Mouse (Mus musculus) lung, postnatal 0 days (tissue): ENCODE results near the gene Cask. TPM values are rescaled to one million over a fixed set of nuclear protein-coding genes. Genes with fewer than 3 reads are reported as not detected.

Source experiments
- ATAC-seq: fragments of 200-750 bp; cut with Nextera tagmentation; 2 replicates; pipeline ENCODE4 v1.8.0; 2017; ENCODE audit warnings: moderate library complexity
- DNase-seq: peaks from one replicate; pipeline ENCODE4 v3.0.0-alpha.2; 2016; ENCODE audit warnings: low spot score
- H3K27ac ChIP-seq: fragments of 300-500 bp; sonication (generic); 2 replicates; pipeline ENCODE4 v1.5.1; 2014; ENCODE audit warnings: antibody characterized with exemption, mild to moderate bottlenecking, low read length, mixed read lengths
- H3K27me3 ChIP-seq: fragments of 300-500 bp; sonication (generic); replicated peaks from 2 replicates; pipeline ENCODE4 v1.6.1; 2014; ENCODE audit warnings: low read length, mixed read lengths; ENCODE audit not compliant: insufficient read depth
- H3K36me3 ChIP-seq: fragments of 300-500 bp; sonication (generic); 2 replicates; pipeline ENCODE4 v1.6.1; 2014; ENCODE audit warnings: low read length, mixed read lengths; ENCODE audit not compliant: insufficient read depth
- H3K4me1 ChIP-seq: fragments of 300-500 bp; sonication (generic); 2 replicates; pipeline ENCODE4 v1.6.1; 2014; ENCODE audit warnings: antibody characterized with exemption, low read depth, low read length, mixed read lengths; ENCODE audit not compliant: insufficient read depth
- H3K4me2 ChIP-seq: fragments of 300-500 bp; sonication (generic); replicated peaks from 2 replicates; pipeline ENCODE4 v1.6.1; 2014; ENCODE audit warnings: low read depth, mild to moderate bottlenecking, low read length, moderate library complexity, mixed read lengths
- H3K4me3 ChIP-seq: fragments of 300-500 bp; sonication (generic); 2 replicates; pipeline ENCODE4 v1.5.1; 2014; ENCODE audit warnings: low read depth, low read length
- H3K9ac ChIP-seq: fragments of 300-500 bp; sonication (generic); replicated peaks from 2 replicates; pipeline ENCODE4 v1.6.1; 2014; ENCODE audit warnings: low read depth, mild to moderate bottlenecking
- H3K9me3 ChIP-seq: fragments of 300-500 bp; sonication (generic); 2 replicates; pipeline ENCODE4 v1.6.1; 2016; ENCODE audit warnings: low read length, mixed read lengths
- CTCF ChIP-seq: IDR thresholded peaks from 2 replicates; pipeline ENCODE4 v1.5.1; 2016; ENCODE audit warnings: antibody characterized with exemption, mild to moderate bottlenecking
- EP300 ChIP-seq: IDR thresholded peaks from 2 replicates; pipeline ENCODE4 v1.6.1; 2016; ENCODE audit warnings: antibody characterized with exemption, mild to moderate bottlenecking, control low read depth
- WGBS: fragments of 180-500 bp; shearing (Covaris S2); extraction: QIAGEN DNeasy Blood & Tissue Kit; methylation state at CpG from one replicate; pipeline ENCODE4 v1.1.7; 2014; 5-methylcytosine and 5-hydroxymethylcytosine counted together
- polyA plus RNA-seq: library from polyadenylated mRNA; unstranded; fragments of >200 nt; fragmentation: Nextera tagmentation; extraction: Ambion mirVana; gene quantifications from 2 replicates; pipeline ENCODE4 v1.2.1, GENCODE M21; 2015

Cask gene
- polyA plus RNA-seq, result 10.3 and 12.4 TPM in 2 replicates

DNA sequence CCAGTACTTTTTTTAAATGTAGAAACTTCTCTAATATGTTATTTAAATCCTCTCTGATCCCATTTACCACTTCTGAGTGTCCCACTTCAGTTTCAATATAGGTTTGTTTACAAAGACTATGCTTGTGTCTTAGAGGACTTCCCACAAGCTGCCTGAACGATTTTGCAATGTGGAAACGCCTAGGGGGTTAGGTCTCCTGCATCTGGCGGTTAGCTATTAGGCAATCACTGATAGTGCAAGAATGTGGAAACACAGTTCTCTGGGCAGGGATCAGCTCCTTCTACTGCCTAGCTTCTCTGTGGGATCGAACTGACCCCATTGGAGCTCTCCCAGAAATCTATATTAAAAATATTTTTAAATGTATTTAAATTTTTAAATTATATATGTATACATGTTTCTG is at the start of gene Cask:
Gene Cask (minus strand): TSS at position 83 of the 400 bp plus-strand sequence.
- H3K27ac ChIP-seq, result no peak within 1 kb of the TSS
- DNase-seq, result peak; percentile 61
- no peak within 1 kb of the TSS for H3K4me2 ChIP-seq
- no peak within 1 kb of the TSS for H3K4me3 ChIP-seq
- TF ChIP-seq CTCF (no peak), EP300 (0 out of 2 replicates have a peak, but pooled peaks have one; percentile 31)
- H3K4me1 ChIP-seq, result no peaks in the 10 kb centered on the region
- no peaks in the 10 kb centered on the region for H3K36me3 ChIP-seq
- 25% methylated on average over 4 of the region's 4 CpGs for WGBS
- ATAC-seq, result no peak
- H3K9me3 ChIP-seq, result no peaks in the 10 kb centered on the region
- H3K9ac ChIP-seq, result no peak within 1 kb of the TSS
- no peaks in the 10 kb centered on the region for H3K27me3 ChIP-seq

DNA sequence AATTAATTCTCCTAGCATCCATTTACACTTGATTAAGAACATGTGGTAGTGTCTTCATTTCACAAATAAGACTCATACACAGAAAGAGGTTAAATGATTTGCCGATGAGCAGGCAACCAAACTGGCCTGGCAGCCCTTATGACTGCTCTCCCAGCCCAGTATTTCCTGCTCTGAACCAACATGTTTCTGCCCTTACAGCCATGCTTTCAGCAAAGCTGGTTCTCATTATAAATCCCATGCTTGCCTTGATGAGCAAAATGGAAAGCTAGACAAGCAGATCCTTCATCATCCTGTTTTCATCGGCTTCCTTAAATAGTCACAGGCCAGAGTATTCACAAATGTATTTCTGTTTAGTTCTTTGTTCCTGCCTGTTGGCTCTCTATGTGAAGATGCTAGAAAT is 38.8 kb upstream of the Cask start:
- no peak for DNase-seq
- Histone ChIP-seq H3K27ac (no peak overlapping the region), H3K4me3 (no peak overlapping the region), H3K9ac (no peak overlapping the region), H3K4me1 (no peaks in the 10 kb centered on the region), H3K27me3 (no peaks in the 10 kb centered on the region), H3K36me3 (no peaks in the 10 kb centered on the region), H3K4me2 (no peak overlapping the region), H3K9me3 (no peaks in the 10 kb centered on the region)
- ATAC-seq, result no peak
- no peak for TF ChIP-seq EP300
- no peak for TF ChIP-seq CTCF
- WGBS, result 77% methylated on average over 2 of the region's 2 CpGs

DNA sequence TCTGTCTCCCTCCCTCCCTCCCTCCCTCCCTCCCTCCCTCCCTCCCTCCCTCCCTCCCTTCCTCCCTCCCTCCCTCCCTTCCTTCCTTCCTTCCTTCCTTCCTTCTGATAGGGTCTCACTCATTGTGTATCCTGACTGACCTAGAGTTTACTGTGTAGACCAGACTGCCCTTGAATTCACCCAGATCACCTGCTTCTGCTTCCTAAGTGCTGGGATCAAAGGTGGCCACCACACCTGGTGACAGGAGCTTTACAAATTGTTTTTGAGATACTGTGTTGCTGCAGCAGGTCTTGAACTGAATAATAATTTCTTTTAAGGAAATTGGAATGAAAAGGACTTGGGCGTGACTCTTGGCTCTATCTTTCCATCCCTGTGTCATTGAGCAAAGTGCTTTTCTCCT is 33.2 kb upstream of the Cask start:
- no peak for DNase-seq
- TF ChIP-seq EP300, result no peak
- no peak for TF ChIP-seq CTCF
- no peaks in the 10 kb centered on the region for H3K4me1 ChIP-seq
- H3K4me2 ChIP-seq, result no peak overlapping the region
- no peaks in the 10 kb centered on the region for H3K9me3 ChIP-seq
- no peak for ATAC-seq
- no peak overlapping the region for H3K27ac ChIP-seq
- 81% methylated on average over 1 of the region's 1 CpGs for WGBS
- no peaks in the 10 kb centered on the region for H3K36me3 ChIP-seq
- no peak overlapping the region for H3K9ac ChIP-seq
- H3K4me3 ChIP-seq, result no peak overlapping the region
- H3K27me3 ChIP-seq, result no peaks in the 10 kb centered on the region

DNA sequence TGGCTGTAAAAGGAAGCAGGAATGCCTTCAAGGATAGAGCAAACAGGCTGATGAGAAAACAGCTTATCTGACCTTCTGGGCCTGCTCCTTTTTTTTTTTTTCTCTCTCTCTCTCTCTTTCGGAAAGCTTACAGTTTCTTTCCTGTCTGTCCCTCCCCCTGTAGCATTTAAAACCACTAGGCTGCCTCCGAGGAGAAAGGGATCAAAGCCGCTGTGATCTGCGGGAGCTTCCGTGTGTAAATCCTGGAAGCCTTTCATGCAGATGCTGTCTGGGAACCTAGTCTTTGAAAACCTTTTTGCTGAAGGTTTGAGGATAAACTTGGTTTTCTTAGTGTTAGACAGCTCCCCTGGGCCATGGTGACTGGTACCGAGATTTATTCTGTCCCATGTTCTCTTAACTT is 30.8 kb upstream of the Cask start:
- TF ChIP-seq EP300 (no peak), CTCF (no peak)
- ATAC-seq (no peak), DNase-seq (no peak)
- H3K9me3 ChIP-seq, result no peaks in the 10 kb centered on the region
- H3K36me3 ChIP-seq, result no peaks in the 10 kb centered on the region
- H3K9ac ChIP-seq, result no peak overlapping the region
- H3K4me2 ChIP-seq, result no peak overlapping the region
- no peak overlapping the region for H3K4me3 ChIP-seq
- no peaks in the 10 kb centered on the region for H3K27me3 ChIP-seq
- 33% methylated on average over 6 of the region's 6 CpGs for WGBS
- H3K4me1 ChIP-seq, result no peaks in the 10 kb centered on the region
- no peak overlapping the region for H3K27ac ChIP-seq

DNA sequence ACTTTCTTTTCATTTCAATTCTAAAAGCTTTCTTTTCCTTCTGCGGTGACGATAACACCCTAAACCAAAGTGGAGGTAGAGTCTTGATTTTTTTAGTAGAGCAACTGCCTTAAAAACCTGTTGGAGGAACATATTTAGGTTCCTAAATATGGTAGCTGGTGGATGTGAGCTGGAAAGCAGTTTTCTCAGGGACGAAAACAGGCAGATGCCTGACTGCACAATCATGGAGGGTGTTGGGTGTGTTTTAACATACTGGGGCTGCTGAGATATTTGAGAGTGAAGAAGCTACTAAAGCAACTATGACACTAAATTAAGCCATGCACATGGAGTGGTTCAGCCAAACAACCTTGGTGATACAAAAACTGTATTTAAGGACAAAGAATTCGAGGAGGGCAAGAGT is 9.0 kb upstream of the Cask start:
- Histone ChIP-seq H3K4me2 (no peak overlapping the region), H3K4me3 (no peak overlapping the region), H3K36me3 (no peaks in the 10 kb centered on the region), H3K27ac (no peak overlapping the region), H3K27me3 (no peaks in the 10 kb centered on the region), H3K4me1 (no peaks in the 10 kb centered on the region), H3K9ac (no peak overlapping the region), H3K9me3 (no peaks in the 10 kb centered on the region)
- DNase-seq (no peak), ATAC-seq (no peak)
- WGBS, result 84% methylated on average over 4 of the region's 4 CpGs
- TF ChIP-seq CTCF (no peak), EP300 (no peak)

DNA sequence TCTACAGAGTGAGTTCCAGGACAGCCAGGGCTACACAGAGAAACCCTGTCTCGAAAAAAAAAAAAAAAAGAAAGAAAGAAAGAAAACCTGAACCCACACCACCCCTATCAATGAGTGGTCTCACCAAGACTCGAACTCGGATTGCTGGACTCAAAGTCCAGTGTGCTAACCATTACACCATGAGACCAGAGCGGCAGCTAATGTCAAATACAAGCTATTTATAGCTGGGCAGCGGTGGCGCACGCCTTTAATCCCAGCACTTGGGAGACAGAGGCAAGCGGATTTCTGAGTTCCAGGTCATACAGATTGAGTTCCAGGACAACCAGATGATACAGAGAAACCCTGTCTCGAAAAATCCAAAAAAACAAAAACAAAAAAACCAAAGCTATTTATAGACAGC is 7.9 kb upstream of the Cask start:
- no peak for DNase-seq
- WGBS, result 82% methylated on average over 9 of the region's 9 CpGs
- Histone ChIP-seq H3K27ac (no peak overlapping the region), H3K4me3 (no peak overlapping the region), H3K36me3 (no peaks in the 10 kb centered on the region), H3K9me3 (no peaks in the 10 kb centered on the region), H3K4me2 (no peak overlapping the region), H3K4me1 (no peaks in the 10 kb centered on the region), H3K27me3 (no peaks in the 10 kb centered on the region), H3K9ac (no peak overlapping the region)
- ATAC-seq, result no peak
- TF ChIP-seq EP300, result no peak
- no peak for TF ChIP-seq CTCF

DNA sequence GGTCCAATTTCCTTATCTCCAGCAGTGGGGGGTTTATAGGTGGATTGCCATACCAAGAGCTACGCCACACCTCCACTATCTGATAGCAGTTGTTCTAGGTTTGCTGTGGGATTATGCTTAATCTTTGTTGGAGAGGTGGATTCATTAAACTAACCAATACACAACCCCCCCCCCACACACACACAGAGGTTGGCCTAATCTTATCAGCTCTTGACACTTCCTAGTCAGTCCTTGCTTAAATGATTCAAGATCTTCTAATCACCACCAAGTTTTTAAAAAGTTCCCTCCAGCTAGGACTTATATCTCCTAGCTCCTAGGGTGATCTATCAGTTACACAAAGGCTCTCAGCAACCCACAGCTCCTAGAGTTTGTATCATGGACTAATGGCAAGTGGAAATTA is 2.7 kb downstream of the Cask start:
- Histone ChIP-seq H3K27me3 (no peaks in the 10 kb centered on the region), H3K9ac (no peak overlapping the region), H3K9me3 (no peaks in the 10 kb centered on the region), H3K27ac (no peak overlapping the region), H3K4me3 (no peak overlapping the region), H3K4me1 (no peaks in the 10 kb centered on the region), H3K36me3 (no peaks in the 10 kb centered on the region), H3K4me2 (no peak overlapping the region)
- no peak for DNase-seq
- no peak for ATAC-seq
- no peak for TF ChIP-seq CTCF
- TF ChIP-seq EP300, result no peak
- WGBS, result 67% methylated on average over 1 of the region's 1 CpGs
